Mouse (Mus musculus): Measurements from ENCODE around the gene Tgfbr3.

Tgfbr3 gene

GRCm38 (mm10) chr5:107112656-107113275 lies 176.7 kb downstream of the Tgfbr3 start:
- DNase-seq (ENCODE audit: low spot score in 2 of 2): peak in 1 of 2 experiments; percentile 19

GRCm38 (mm10) chr5:107111802-107112201 lies 177.6 kb downstream of the Tgfbr3 start:
- DNase-seq (ENCODE audit: low spot score in 2 of 2): no peak

GRCm38 (mm10) chr5:107110880-107111520 lies 178.4 kb downstream of the Tgfbr3 start:
- DNase-seq (ENCODE audit: low spot score in 2 of 2): no peak

GRCm38 (mm10) chr5:107110089-107110879 lies 179.1 kb downstream of the Tgfbr3 start:
- DNase-seq (ENCODE audit: low spot score in 2 of 2): no peak

- no peak for DNase-seq (ENCODE audit: low spot score in 2 of 2)
Observed at GRCm38 (mm10) chr5:107109416-107109815, 180.0 kb downstream of the Tgfbr3 start.

GRCm38 (mm10) chr5:107106793-107107192 lies 182.6 kb downstream of the Tgfbr3 start:
- no peak for DNase-seq (ENCODE audit: low spot score in 2 of 2)

GRCm38 (mm10) chr5:107106139-107106538 lies 183.3 kb downstream of the Tgfbr3 start:
- no peak for DNase-seq (ENCODE audit: low spot score in 2 of 2)

- no peak for DNase-seq (ENCODE audit: low spot score in 2 of 2)
Observed at GRCm38 (mm10) chr5:107103591-107103990, 185.8 kb downstream of the Tgfbr3 start.

GRCm38 (mm10) chr5:107102916-107103315 lies 186.5 kb downstream of the Tgfbr3 start:
- no peak for DNase-seq (ENCODE audit: low spot score in 2 of 2)

GRCm38 (mm10) chr5:107101684-107102083 lies 187.7 kb downstream of the Tgfbr3 start:
- no peak for DNase-seq (ENCODE audit: low spot score in 2 of 2)

- no peak for DNase-seq (ENCODE audit: low spot score in 2 of 2)
Observed at GRCm38 (mm10) chr5:107101135-107101534, 188.3 kb downstream of the Tgfbr3 start.

- no peak for DNase-seq (ENCODE audit: low spot score in 2 of 2)
Observed at GRCm38 (mm10) chr5:107099634-107100033, 189.8 kb downstream of the Tgfbr3 start.

GRCm38 (mm10) chr5:107099076-107099475 lies 190.4 kb downstream of the Tgfbr3 start:
- no peak for DNase-seq (ENCODE audit: low spot score in 2 of 2)

- no peak for DNase-seq (ENCODE audit: low spot score in 2 of 2)
Observed at GRCm38 (mm10) chr5:107098007-107098406, 191.4 kb downstream of the Tgfbr3 start.

- DNase-seq (ENCODE audit: low spot score in 2 of 2): no peak
Observed at GRCm38 (mm10) chr5:107097314-107097713, 192.1 kb downstream of the Tgfbr3 start.

GRCm38 (mm10) chr5:107094233-107094632 lies 195.2 kb downstream of the Tgfbr3 start:
- no peak for DNase-seq (ENCODE audit: low spot score in 2 of 2)

GRCm38 (mm10) chr5:107093253-107093652 lies 196.2 kb downstream of the Tgfbr3 start:
- no peak for DNase-seq (ENCODE audit: low spot score in 2 of 2)

GRCm38 (mm10) chr5:107092137-107092536 lies 197.3 kb downstream of the Tgfbr3 start:
- DNase-seq (ENCODE audit: low spot score in 2 of 2): no peak

- DNase-seq (ENCODE audit: low spot score in 2 of 2): no peak
Observed at GRCm38 (mm10) chr5:107089966-107090365, 199.5 kb downstream of the Tgfbr3 start.

- peak; percentile 19 to 32 for DNase-seq (ENCODE audit: low spot score in 2 of 2)
Observed at GRCm38 (mm10) chr5:107087829-107088808, 201.3 kb downstream of the Tgfbr3 start.

GRCm38 (mm10) chr5:107087291-107087690 lies 202.1 kb downstream of the Tgfbr3 start:
- no peak for DNase-seq (ENCODE audit: low spot score in 2 of 2)

Data from natural killer cell, adult 2 months (primary cell).